Mouse (Mus musculus): ENCODE data around the gene Kif7. TPM values are rescaled to one million over a fixed set of nuclear protein-coding genes. Genes with fewer than 3 reads are reported as not detected.

Kif7 gene
- polyA plus RNA-seq, 1 experiment from 2014 or later, result 5.9 TPM

DNA sequence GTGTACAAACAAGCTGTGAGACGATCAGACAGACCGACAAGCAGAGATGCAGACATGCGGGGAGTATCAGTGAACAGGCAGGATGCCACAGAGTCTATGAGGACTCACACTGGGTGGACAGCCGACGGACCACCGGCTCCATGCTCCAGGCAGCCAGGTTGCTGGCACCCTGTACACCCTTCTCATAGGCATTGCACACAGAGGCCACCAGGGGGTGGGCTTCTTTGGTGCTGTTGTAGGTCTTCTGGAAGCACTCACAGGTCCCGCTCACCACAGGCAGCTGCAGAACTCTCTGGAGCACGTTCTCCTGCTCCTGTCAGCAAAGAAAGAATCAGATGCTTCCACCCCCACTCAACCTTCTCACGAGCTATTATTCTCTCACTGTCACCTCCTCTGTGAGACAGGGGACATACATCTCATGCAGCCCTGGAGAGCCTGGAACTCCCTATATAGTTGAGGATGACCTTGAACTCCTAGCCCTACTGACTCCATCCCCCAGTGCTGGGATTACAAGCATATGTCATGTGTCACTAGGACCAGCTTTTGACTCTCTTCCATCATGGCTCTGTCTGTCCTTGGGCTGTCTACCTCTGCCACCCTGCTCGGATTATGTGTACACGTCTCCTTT is 14.3 kb upstream of the Kif7 start:
- no peaks in the 10 kb centered on the region for H3K9me3 ChIP-seq (ENCODE audit: control insufficient read depth, low read length)
- 69% methylated on average over 11 of the region's 11 CpGs for WGBS
- H3K4me1 ChIP-seq (ENCODE audit: control insufficient read depth, insufficient read depth, low read length), result no peaks in the 10 kb centered on the region
- no peaks in the 10 kb centered on the region for H3K36me3 ChIP-seq (ENCODE audit: control insufficient read depth, insufficient read depth, low read length)
- no peak overlapping the region for H3K4me2 ChIP-seq (replicated peaks; ENCODE audit: low read depth, low read length)
- no peak for ATAC-seq (ENCODE audit: low FRiP score, low TSS enrichment)
- no peaks in the 10 kb centered on the region for H3K27me3 ChIP-seq (ENCODE audit: control insufficient read depth, insufficient read depth, low read length)
- H3K27ac ChIP-seq (ENCODE audit: low read depth, low read length), result no peak overlapping the region
- no peak overlapping the region for H3K4me3 ChIP-seq (ENCODE audit: low read length)
- H3K9ac ChIP-seq (ENCODE audit: low read depth, low read length), result no peak overlapping the region

DNA sequence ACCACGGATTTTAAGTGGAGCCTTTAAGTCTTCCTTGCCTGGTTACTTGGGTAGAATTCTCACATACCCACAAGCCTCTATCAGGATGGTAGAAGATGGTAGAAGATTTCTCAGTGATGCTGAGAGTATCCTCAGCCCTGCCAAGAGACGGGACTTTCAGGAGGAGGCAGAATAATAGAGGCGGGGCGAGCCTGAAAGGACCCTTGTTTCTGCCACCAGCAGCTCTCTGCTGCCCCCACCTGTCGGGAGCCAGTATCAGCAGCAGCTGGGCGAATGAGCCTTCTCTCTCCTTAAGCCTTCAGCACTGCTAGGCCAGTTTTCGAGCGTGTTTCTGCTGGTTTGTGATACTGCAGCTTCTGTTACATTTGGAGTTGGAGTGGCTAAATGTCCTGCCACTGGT is 13.6 kb upstream of the Kif7 start:
- Histone ChIP-seq H3K27ac (ENCODE audit: low read depth, low read length) (no peak overlapping the region), H3K9me3 (ENCODE audit: control insufficient read depth, low read length) (no peaks in the 10 kb centered on the region), H3K27me3 (ENCODE audit: control insufficient read depth, insufficient read depth, low read length) (no peaks in the 10 kb centered on the region), H3K4me3 (ENCODE audit: low read length) (no peak overlapping the region), H3K9ac (ENCODE audit: low read depth, low read length) (no peak overlapping the region), H3K4me1 (ENCODE audit: control insufficient read depth, insufficient read depth, low read length) (no peaks in the 10 kb centered on the region), H3K4me2 (replicated peaks; ENCODE audit: low read depth, low read length) (no peak overlapping the region), H3K36me3 (ENCODE audit: control insufficient read depth, insufficient read depth, low read length) (no peaks in the 10 kb centered on the region)
- 0 out of 2 replicates have a peak, but pooled peaks have one; percentile 28 for ATAC-seq (ENCODE audit: low FRiP score, low TSS enrichment)
- 6% methylated on average over 8 of the region's 8 CpGs for WGBS

DNA sequence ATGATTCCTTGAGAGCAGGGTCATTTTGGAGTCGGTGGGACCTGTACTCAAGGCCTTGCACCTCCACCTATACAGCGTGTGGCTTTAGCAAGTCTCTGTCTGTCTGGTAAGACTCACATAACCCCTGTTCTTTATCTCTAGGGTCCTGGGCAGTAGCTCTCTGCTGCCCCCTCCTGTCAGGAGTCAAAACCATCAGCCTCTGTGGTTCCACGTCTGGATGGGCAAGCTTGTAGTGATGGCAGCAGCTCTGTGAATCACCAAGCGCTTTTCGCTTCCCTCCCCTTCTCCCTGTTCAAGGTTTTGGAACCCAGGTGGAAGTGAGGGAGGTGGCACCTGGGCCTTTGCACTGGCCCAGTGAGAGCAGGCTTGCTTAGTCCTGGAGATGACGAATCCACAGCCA is 12.7 kb upstream of the Kif7 start:
- Histone ChIP-seq H3K4me1 (ENCODE audit: control insufficient read depth, insufficient read depth, low read length) (no peaks in the 10 kb centered on the region), H3K4me2 (replicated peaks; ENCODE audit: low read depth, low read length) (no peak overlapping the region), H3K27ac (ENCODE audit: low read depth, low read length) (no peak overlapping the region), H3K9me3 (ENCODE audit: control insufficient read depth, low read length) (no peaks in the 10 kb centered on the region), H3K4me3 (ENCODE audit: low read length) (no peak overlapping the region), H3K36me3 (ENCODE audit: control insufficient read depth, insufficient read depth, low read length) (no peaks in the 10 kb centered on the region), H3K9ac (ENCODE audit: low read depth, low read length) (no peak overlapping the region), H3K27me3 (ENCODE audit: control insufficient read depth, insufficient read depth, low read length) (peaks cover 3% of the 10 kb centered on the region)
- ATAC-seq (ENCODE audit: low FRiP score, low TSS enrichment), result peak; percentile 58; the same call in 1 of the 2 replicates
- WGBS, result 32% methylated on average over 6 of the region's 6 CpGs

DNA sequence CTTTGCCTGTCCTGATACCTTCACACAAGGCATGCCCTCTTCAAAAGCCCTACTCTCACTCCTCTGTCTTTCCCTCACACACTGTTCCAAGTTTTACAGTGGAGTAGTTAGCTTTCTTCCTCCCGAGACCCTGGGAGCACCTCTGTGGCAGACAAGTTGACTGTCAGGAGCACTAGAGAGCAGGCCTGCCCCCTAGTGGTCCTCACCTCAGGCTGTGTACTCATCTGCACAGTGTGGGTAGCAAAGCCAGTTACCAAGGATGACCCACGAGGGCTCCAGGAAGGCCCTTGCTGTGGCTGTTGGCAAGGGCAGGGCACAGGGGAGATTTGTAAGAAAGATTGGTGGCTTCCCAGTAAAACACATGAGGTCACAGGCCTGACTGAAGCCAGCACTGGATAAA is 11.6 kb upstream of the Kif7 start:
- H3K4me3 ChIP-seq (ENCODE audit: low read length), result no peak overlapping the region
- H3K9me3 ChIP-seq (ENCODE audit: control insufficient read depth, low read length), result no peaks in the 10 kb centered on the region
- no peaks in the 10 kb centered on the region for H3K36me3 ChIP-seq (ENCODE audit: control insufficient read depth, insufficient read depth, low read length)
- H3K27ac ChIP-seq (ENCODE audit: low read depth, low read length), result no peak overlapping the region
- no peaks in the 10 kb centered on the region for H3K4me1 ChIP-seq (ENCODE audit: control insufficient read depth, insufficient read depth, low read length)
- no peak overlapping the region for H3K9ac ChIP-seq (ENCODE audit: low read depth, low read length)
- no peak overlapping the region for H3K4me2 ChIP-seq (replicated peaks; ENCODE audit: low read depth, low read length)
- 0 out of 2 replicates have a peak, but pooled peaks have one; percentile 47 for ATAC-seq (ENCODE audit: low FRiP score, low TSS enrichment)
- H3K27me3 ChIP-seq (ENCODE audit: control insufficient read depth, insufficient read depth, low read length), result peaks cover 10% of the 10 kb centered on the region
- WGBS, result 9% methylated on average over 2 of the region's 2 CpGs

DNA sequence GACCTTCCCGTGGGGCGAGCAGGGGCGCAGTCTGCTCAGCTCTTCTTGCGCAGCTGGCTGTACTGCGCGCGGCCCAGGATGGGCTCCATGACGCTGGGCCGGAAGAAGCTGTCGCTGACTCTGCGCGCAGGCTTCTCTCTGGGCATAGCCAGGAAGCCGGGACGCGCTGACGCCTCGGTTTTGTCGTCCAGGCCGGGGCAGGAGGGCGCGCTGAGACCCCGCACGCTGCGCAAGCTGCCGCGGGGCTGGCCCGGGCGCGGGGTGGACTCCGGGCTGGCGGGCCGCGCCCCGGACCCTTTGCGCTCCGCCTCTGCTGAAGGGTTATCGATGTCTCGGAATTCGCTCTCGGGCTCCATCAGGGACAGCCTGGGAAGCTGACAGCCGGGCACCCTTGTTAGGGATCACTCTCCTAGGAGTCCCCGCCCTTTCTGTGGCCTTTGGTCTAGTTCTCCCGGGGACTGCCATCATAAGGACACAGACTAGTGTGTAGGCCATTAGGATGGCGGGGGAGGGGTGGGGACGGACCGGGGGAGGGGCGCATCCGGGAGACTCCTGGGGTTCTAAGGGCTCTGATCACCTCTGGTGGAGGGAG is 6.0 kb upstream of the Kif7 start:
- Histone ChIP-seq H3K27ac (ENCODE audit: low read depth, low read length) (no peak overlapping the region), H3K9me3 (ENCODE audit: control insufficient read depth, low read length) (no peaks in the 10 kb centered on the region), H3K4me1 (ENCODE audit: control insufficient read depth, insufficient read depth, low read length) (no peaks in the 10 kb centered on the region), H3K4me3 (ENCODE audit: low read length) (peak overlapping the region; percentile 60), H3K9ac (ENCODE audit: low read depth, low read length) (peak overlapping the region; percentile 69), H3K4me2 (replicated peaks; ENCODE audit: low read depth, low read length) (peak overlapping the region; percentile 92), H3K27me3 (ENCODE audit: control insufficient read depth, insufficient read depth, low read length) (peaks cover 16% of the 10 kb centered on the region), H3K36me3 (ENCODE audit: control insufficient read depth, insufficient read depth, low read length) (no peaks in the 10 kb centered on the region)
- peak; percentile 63 for ATAC-seq (ENCODE audit: low FRiP score, low TSS enrichment)
- under 1% methylated on average over 48 of the region's 48 CpGs for WGBS

DNA sequence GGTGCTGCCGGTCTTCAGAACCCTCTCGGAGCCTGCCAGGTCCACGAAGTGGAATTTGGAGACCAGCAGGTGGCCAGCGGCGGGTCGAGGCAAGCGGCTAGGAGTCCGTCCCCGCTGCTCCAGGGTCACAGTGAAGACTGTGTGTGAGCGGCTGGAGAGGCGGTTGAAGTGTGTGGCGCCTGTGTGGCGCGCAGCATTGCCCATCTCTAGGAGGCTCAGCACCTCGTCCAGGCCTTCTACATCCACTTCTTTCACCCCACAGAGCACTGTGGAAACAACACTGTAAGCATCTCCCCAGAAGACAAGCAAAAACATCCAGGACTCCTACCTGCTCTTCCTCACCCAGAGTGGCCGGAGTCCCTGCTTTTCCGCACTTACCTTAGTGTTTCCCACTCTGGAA is 4.7 kb downstream of the Kif7 start:
- no peak for ATAC-seq (ENCODE audit: low FRiP score, low TSS enrichment)
- H3K9me3 ChIP-seq (ENCODE audit: control insufficient read depth, low read length), result no peaks in the 10 kb centered on the region
- peaks cover 4% of the 10 kb centered on the region; the same call in 1 of the 2 replicates for H3K27me3 ChIP-seq (ENCODE audit: control insufficient read depth, insufficient read depth, low read length)
- H3K4me1 ChIP-seq (ENCODE audit: control insufficient read depth, insufficient read depth, low read length), result peaks cover 7% of the 10 kb centered on the region; the same call in 1 of the 2 replicates
- H3K36me3 ChIP-seq (ENCODE audit: control insufficient read depth, insufficient read depth, low read length), result peaks cover 17% of the 10 kb centered on the region; the same call in 1 of the 2 replicates
- no peak overlapping the region for H3K27ac ChIP-seq (ENCODE audit: low read depth, low read length)
- H3K4me2 ChIP-seq (replicated peaks; ENCODE audit: low read depth, low read length), result peak overlapping the region; percentile 88
- no peak overlapping the region for H3K9ac ChIP-seq (ENCODE audit: low read depth, low read length)
- WGBS, result 43% methylated on average over 17 of the region's 17 CpGs
- no peak overlapping the region for H3K4me3 ChIP-seq (ENCODE audit: low read length)

DNA sequence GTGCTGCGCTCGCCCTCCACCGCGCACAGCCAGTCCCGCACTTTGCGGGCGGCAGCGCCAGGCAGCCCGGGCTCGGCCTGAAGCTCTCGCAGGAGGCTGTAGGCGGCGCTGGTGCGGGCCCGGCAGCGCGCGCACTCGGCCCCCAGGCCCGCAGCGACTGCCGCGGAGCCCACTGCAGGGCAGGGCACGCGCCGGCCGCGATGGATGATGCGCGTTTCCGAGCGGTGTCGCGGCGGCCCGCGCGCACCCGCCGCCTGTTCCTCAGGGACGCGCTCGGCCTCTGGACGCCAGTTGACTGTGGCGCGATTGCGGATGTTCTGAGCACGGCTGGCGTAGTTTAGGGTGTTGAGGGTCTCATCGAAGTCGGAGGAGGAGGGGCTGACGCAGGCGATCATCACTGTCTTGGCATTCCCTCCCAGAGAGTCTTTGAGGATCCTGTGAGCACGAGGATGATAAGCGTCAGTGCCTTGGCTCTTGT is 5.4 kb downstream of the Kif7 start:
- H3K36me3 ChIP-seq (ENCODE audit: control insufficient read depth, insufficient read depth, low read length), result peaks cover 22% of the 10 kb centered on the region
- peak overlapping the region; percentile 54 for H3K9ac ChIP-seq (ENCODE audit: low read depth, low read length)
- H3K27me3 ChIP-seq (ENCODE audit: control insufficient read depth, insufficient read depth, low read length), result peaks cover 4% of the 10 kb centered on the region; the same call in 1 of the 2 replicates
- H3K4me2 ChIP-seq (replicated peaks; ENCODE audit: low read depth, low read length), result peak overlapping the region; percentile 88
- no peaks in the 10 kb centered on the region for H3K9me3 ChIP-seq (ENCODE audit: control insufficient read depth, low read length)
- no peak overlapping the region for H3K27ac ChIP-seq (ENCODE audit: low read depth, low read length)
- H3K4me3 ChIP-seq (ENCODE audit: low read length), result peak overlapping the region; percentile 44
- peaks cover 7% of the 10 kb centered on the region; the same call in 1 of the 2 replicates for H3K4me1 ChIP-seq (ENCODE audit: control insufficient read depth, insufficient read depth, low read length)
- ATAC-seq (ENCODE audit: low FRiP score, low TSS enrichment), result peak; percentile 56
- under 1% methylated on average over 55 of the region's 55 CpGs for WGBS

DNA sequence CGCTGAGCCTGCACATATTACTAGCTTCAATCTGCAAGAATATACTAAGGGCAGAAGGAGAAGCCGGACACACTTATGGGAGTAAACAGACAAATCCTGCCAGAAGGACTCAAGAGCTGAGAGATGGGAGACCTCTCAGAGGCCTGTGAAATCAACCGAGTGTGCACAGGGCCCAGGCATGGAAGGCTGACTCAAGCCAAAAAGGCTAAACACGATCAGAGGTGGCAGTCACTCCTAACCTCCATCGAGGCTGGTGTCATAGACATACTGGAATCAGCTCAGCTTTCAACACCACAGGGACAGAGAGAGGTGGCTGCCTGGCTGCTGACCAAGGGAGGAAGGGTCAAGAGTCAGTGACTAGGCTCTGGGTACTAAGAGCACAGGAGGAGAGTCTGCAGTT is 10.3 kb downstream of the Kif7 start:
- H3K9me3 ChIP-seq (ENCODE audit: control insufficient read depth, low read length), result no peaks in the 10 kb centered on the region

DNA sequence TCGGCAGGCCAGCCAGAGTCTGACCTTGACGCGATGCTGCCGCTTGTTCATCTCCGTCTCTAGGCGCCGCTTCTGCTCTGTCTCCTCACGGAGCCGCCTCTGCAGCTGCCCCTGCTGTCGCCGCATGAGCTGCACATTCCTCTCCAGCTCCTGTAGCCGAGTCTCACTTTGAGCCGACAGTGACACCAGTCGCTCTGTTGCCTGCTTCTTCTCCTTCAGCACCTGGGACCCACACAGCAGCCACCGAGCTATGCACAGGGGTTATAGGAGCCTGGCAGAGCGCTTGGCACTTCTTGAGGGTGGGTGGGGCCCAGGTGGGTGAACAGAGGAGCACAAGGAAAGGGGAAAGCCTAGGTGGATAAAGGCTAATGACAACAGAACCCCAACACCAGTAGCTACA is 12.8 kb downstream of the Kif7 start:
- Histone ChIP-seq H3K27ac (ENCODE audit: low read depth, low read length) (no peak overlapping the region), H3K9me3 (ENCODE audit: control insufficient read depth, low read length) (no peaks in the 10 kb centered on the region), H3K9ac (ENCODE audit: low read depth, low read length) (no peak overlapping the region), H3K4me3 (ENCODE audit: low read length) (no peak overlapping the region), H3K4me2 (replicated peaks; ENCODE audit: low read depth, low read length) (no peak overlapping the region), H3K36me3 (ENCODE audit: control insufficient read depth, insufficient read depth, low read length) (peaks cover 81% of the 10 kb centered on the region), H3K4me1 (ENCODE audit: control insufficient read depth, insufficient read depth, low read length) (no peaks in the 10 kb centered on the region), H3K27me3 (ENCODE audit: control insufficient read depth, insufficient read depth, low read length) (no peaks in the 10 kb centered on the region)
- no peak for ATAC-seq (ENCODE audit: low FRiP score, low TSS enrichment)
- 88% methylated on average over 16 of the region's 16 CpGs for WGBS

More for the DNA sequence above, 10.3 kb downstream of the Kif7 start:
- ATAC-seq (ENCODE audit: low FRiP score, low TSS enrichment), result no peak
- H3K4me2 ChIP-seq (replicated peaks; ENCODE audit: low read depth, low read length), result no peak overlapping the region
- H3K27me3 ChIP-seq (ENCODE audit: control insufficient read depth, insufficient read depth, low read length), result peaks cover 4% of the 10 kb centered on the region; the same call in 1 of the 2 replicates
- H3K4me3 ChIP-seq (ENCODE audit: low read length), result no peak overlapping the region
- WGBS, result 84% methylated on average over 5 of the region's 5 CpGs
- H3K36me3 ChIP-seq (ENCODE audit: control insufficient read depth, insufficient read depth, low read length), result peaks cover 67% of the 10 kb centered on the region
- no peak overlapping the region for H3K27ac ChIP-seq (ENCODE audit: low read depth, low read length)
- no peak overlapping the region for H3K9ac ChIP-seq (ENCODE audit: low read depth, low read length)
- H3K4me1 ChIP-seq (ENCODE audit: control insufficient read depth, insufficient read depth, low read length), result 0 out of 2 replicates have a peak, but pooled peaks cover 2% of the 10 kb centered on the region

Measured in kidney, embryonic 14.5 days (tissue).